Mouse (Mus musculus) lung, embryonic 14.5 days (tissue): ENCODE results near the gene 1700028P14Rik. TPM values are rescaled to one million over a fixed set of nuclear protein-coding genes. Genes with fewer than 3 reads are reported as not detected.

Experiments
- ATAC-seq: fragments of 200-750 bp; cut with Nextera tagmentation; 2 replicates; pipeline ENCODE4 v1.8.0; 2017; ENCODE audit warnings: mild to moderate bottlenecking, moderate TSS enrichment, moderate library complexity; ENCODE audit not compliant: insufficient read depth
- DNase-seq: peaks from one replicate; pipeline ENCODE4 v3.0.0-alpha.2; 2015
- H3K27ac ChIP-seq: fragments of 300-500 bp; sonication (generic); 2 replicates; pipeline ENCODE4 v1.5.1; 2014; ENCODE audit warnings: low read depth, mild to moderate bottlenecking, moderate library complexity
- H3K27me3 ChIP-seq: fragments of 300-500 bp; sonication (generic); 2 replicates; pipeline ENCODE4 v1.6.1; 2014; ENCODE audit warnings: low read length, control low read depth; ENCODE audit not compliant: insufficient read depth
- H3K36me3 ChIP-seq: fragments of 300-500 bp; sonication (generic); 2 replicates; pipeline ENCODE4 v1.6.1; 2014; ENCODE audit warnings: control low read depth; ENCODE audit not compliant: insufficient read depth
- H3K4me1 ChIP-seq: fragments of 300-500 bp; sonication (generic); 2 replicates; pipeline ENCODE4 v1.6.1; 2014; ENCODE audit warnings: antibody characterized with exemption, control low read depth; ENCODE audit not compliant: insufficient read depth
- H3K4me2 ChIP-seq: fragments of 300-500 bp; sonication (generic); 2 replicates; pipeline ENCODE4 v1.6.1; 2014; ENCODE audit warnings: mild to moderate bottlenecking
- H3K4me3 ChIP-seq: fragments of 300-500 bp; sonication (generic); 2 replicates; pipeline ENCODE4 v1.5.1; 2014; ENCODE audit warnings: low read depth, low read length
- H3K9ac ChIP-seq: fragments of 300-500 bp; sonication (generic); 2 replicates; pipeline ENCODE4 v1.6.1; 2014
- H3K9me3 ChIP-seq: fragments of 300-500 bp; sonication (generic); 2 replicates; pipeline ENCODE4 v1.6.1; 2016; ENCODE audit warnings: low read depth, low read length, control low read depth
- CTCF ChIP-seq: IDR thresholded peaks from 2 replicates; pipeline ENCODE4 v1.5.1; 2016; ENCODE audit warnings: antibody characterized with exemption, low read depth
- WGBS: fragments of 180-500 bp; shearing (Covaris S2); extraction: QIAGEN DNeasy Blood & Tissue Kit; methylation state at CpG from one replicate; pipeline ENCODE4 v1.1.7; 2014; 5-methylcytosine and 5-hydroxymethylcytosine counted together
- polyA plus RNA-seq: library from polyadenylated mRNA; unstranded; fragments of >200 nt; fragmentation: Nextera tagmentation; extraction: Ambion mirVana; gene quantifications from 2 replicates; pipeline ENCODE4 v1.2.1, GENCODE M21; 2014

1700028P14Rik gene
- not detected in 2 replicates for polyA plus RNA-seq

DNA sequence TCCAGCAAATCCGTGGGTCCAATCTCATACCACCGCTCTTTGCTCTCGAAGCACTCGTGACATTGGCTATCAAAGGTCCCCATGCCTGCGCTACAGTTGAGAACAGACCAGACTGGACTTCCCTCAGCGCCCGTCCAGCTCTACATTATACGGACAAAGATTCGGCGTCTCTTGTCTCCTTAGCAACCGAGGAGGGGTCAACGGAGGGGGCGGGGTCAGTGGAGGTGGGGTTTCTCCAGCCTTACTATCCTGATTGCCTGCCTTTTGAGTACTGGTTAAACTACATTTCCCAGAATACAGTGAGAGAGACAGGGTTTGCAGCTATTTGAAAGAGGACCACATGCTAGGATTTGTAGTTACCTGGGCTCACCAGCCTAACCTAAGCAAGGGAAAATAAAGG lies at the start of gene 1700028P14Rik:
Gene 1700028P14Rik (minus strand): TSS at position 169 of the 400 bp plus-strand sequence.
- Histone ChIP-seq H3K9me3 (no peaks in the 10 kb centered on the region), H3K9ac (no peak within 1 kb of the TSS), H3K27ac (no peak within 1 kb of the TSS), H3K4me1 (no peaks in the 10 kb centered on the region), H3K27me3 (no peaks in the 10 kb centered on the region), H3K36me3 (no peaks in the 10 kb centered on the region), H3K4me2 (peak within 1 kb of the TSS; percentile 53), H3K4me3 (peak within 1 kb of the TSS; percentile 9; the same call in 1 of the 2 replicates)
- DNase-seq = peak; percentile 71
- TF ChIP-seq CTCF = no peak
- WGBS = 6% methylated on average over 13 of the region's 13 CpGs
- ATAC-seq = peak; percentile 90

DNA sequence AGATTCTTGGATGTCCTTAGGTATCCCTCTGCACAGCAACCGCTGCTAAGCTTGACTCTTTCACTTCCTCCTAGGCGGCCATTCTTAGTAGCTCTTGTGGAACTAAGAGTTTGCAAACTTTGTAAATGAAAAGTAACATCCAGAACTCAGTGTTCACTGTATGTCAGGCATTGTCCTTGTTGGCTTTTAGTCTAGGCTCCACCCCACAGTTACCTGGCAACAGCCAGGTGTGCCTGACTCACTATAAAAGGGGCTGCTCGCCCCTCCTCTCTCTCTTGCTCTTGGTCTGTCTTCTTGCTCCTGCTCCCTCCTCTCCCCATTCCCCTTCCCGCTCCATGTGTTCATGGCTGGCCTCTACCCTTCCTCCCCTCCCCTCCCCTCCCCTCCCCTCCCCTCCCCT lies 46.5 kb upstream of the 1700028P14Rik start:
- Histone ChIP-seq H3K4me1 (no peaks in the 10 kb centered on the region), H3K4me3 (no peak overlapping the region), H3K4me2 (no peak overlapping the region), H3K27me3 (no peaks in the 10 kb centered on the region), H3K36me3 (peaks cover 63% of the 10 kb centered on the region), H3K9ac (no peak overlapping the region), H3K27ac (no peak overlapping the region), H3K9me3 (no peaks in the 10 kb centered on the region)
- DNase-seq = no peak
- 68% methylated on average over 4 of the region's 4 CpGs for WGBS
- no peak for TF ChIP-seq CTCF
- ATAC-seq = no peak

DNA sequence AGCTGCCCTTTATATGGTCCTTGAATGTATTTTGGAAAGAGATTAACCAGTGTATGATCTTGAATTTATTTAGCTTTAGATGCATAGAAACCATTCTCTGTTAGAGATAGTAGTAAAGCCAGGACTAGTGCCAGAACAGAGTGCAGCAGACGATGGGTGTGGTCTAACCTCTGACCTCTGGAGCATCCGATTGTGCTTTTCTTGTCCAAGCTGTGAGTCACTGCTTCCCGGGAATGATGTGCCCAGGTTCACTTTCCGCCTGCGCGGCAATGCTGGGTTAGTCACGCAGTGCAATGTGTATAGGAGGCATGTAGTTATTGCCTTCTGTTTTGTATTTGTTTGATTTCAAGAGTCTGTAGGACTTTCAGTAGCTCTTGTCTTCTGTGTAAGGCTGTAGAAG lies 45.8 kb upstream of the 1700028P14Rik start:
- no peak for ATAC-seq
- WGBS = 81% methylated on average over 7 of the region's 7 CpGs
- H3K27me3 ChIP-seq = no peaks in the 10 kb centered on the region

DNA sequence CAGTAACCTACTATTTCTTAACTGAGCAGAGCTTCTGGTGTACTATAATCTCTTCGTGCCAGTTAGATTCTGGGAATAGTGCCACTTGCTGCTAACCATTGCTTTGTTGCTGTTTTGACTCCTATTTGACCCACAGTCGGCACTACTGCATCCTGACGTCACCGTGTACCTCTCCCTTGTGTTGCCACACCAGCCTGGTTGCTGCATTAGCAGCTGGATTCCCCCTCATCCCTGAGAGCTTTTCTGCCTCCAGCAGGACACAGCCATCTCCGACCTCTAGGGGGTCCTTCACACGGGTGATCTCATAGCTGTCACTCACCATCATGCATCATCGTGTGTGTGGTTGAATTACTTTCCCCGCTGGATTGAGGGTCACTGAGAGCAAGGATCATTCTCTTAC lies 45.2 kb upstream of the 1700028P14Rik start:
- Histone ChIP-seq H3K9ac (no peak overlapping the region), H3K9me3 (no peaks in the 10 kb centered on the region), H3K27ac (no peak overlapping the region), H3K4me2 (no peak overlapping the region), H3K36me3 (peaks cover 63% of the 10 kb centered on the region), H3K4me1 (no peaks in the 10 kb centered on the region), H3K4me3 (no peak overlapping the region), H3K27me3 (no peaks in the 10 kb centered on the region)
- WGBS = 71% methylated on average over 8 of the region's 8 CpGs
- TF ChIP-seq CTCF = no peak; the same call in 1 of the 2 replicates
- no peak for ATAC-seq
- DNase-seq = no peak

More for the DNA sequence above, 45.8 kb upstream of the 1700028P14Rik start:
- no peaks in the 10 kb centered on the region for H3K9me3 ChIP-seq
- no peak overlapping the region for H3K27ac ChIP-seq
- H3K4me2 ChIP-seq = no peak overlapping the region
- no peak for TF ChIP-seq CTCF
- H3K4me3 ChIP-seq = no peak overlapping the region
- no peak for DNase-seq
- H3K9ac ChIP-seq = no peak overlapping the region
- no peaks in the 10 kb centered on the region for H3K4me1 ChIP-seq
- H3K36me3 ChIP-seq = peaks cover 63% of the 10 kb centered on the region

DNA sequence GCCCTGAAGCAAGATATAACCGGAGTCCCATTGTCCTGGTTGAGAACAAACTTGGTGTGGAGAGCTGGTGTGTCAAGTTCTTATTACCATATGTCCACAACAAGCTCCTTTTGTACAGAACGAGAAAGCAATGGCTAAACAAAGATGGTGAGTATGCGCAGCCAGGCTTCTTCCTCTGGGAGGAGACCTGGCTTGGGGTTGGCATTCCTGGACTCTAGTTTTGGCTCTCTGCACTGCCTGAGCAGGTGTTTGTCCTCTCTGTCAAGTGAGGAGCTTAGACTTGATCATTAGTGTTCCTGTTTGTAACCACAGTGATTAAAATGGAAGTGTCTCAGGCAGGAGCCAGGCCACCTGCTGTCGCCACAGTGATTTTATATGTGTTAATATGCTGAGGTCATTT lies 41.7 kb upstream of the 1700028P14Rik start:
- DNase-seq (peak; percentile 38), ATAC-seq (no peak)
- H3K27ac ChIP-seq = no peak overlapping the region
- no peak overlapping the region for H3K4me3 ChIP-seq
- WGBS = 58% methylated on average over 4 of the region's 4 CpGs
- H3K36me3 ChIP-seq = peaks cover 43% of the 10 kb centered on the region
- H3K9ac ChIP-seq = no peak overlapping the region
- no peaks in the 10 kb centered on the region for H3K9me3 ChIP-seq
- H3K4me1 ChIP-seq = 0 out of 2 replicates have a peak, but pooled peaks cover 4% of the 10 kb centered on the region
- TF ChIP-seq CTCF = no peak
- no peak overlapping the region for H3K4me2 ChIP-seq
- no peaks in the 10 kb centered on the region for H3K27me3 ChIP-seq

DNA sequence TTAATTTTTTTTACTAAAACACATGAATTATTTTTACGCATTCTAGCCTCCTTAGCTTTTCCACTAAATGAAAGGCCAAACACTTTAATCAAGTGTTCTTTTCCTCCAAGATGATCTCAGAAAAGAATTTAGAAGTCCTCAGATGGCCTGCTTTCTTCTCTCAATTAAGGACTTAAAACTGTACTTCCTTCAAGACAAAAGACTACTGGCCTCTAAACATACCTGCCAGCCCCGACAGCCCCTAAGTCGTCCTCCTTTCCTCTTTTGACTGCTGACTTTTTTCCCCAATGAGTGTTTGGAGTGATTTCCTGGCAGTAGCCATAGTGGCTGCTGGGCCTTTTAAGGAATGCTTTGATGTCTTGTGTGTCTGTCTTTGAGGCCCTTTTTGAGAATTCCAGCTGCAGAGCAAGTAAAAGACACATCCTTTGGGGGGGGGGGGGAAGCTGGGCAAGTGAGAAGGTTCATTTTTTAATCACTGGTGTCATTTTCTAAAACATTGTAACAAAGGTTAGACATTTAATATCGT lies 35.9 kb upstream of the 1700028P14Rik start:
- Histone ChIP-seq H3K9ac (peak overlapping the region; percentile 46), H3K36me3 (no peaks in the 10 kb centered on the region), H3K27me3 (no peaks in the 10 kb centered on the region), H3K4me2 (peak overlapping the region; percentile 73), H3K4me1 (0 out of 2 replicates have a peak, but pooled peaks cover 4% of the 10 kb centered on the region), H3K4me3 (peak overlapping the region; percentile 93), H3K9me3 (no peaks in the 10 kb centered on the region), H3K27ac (peak overlapping the region; percentile 72)
- DNase-seq (peak; percentile 74), ATAC-seq (no peak)
- TF ChIP-seq CTCF = no peak
- 12% methylated on average over 4 of the region's 4 CpGs for WGBS

DNA sequence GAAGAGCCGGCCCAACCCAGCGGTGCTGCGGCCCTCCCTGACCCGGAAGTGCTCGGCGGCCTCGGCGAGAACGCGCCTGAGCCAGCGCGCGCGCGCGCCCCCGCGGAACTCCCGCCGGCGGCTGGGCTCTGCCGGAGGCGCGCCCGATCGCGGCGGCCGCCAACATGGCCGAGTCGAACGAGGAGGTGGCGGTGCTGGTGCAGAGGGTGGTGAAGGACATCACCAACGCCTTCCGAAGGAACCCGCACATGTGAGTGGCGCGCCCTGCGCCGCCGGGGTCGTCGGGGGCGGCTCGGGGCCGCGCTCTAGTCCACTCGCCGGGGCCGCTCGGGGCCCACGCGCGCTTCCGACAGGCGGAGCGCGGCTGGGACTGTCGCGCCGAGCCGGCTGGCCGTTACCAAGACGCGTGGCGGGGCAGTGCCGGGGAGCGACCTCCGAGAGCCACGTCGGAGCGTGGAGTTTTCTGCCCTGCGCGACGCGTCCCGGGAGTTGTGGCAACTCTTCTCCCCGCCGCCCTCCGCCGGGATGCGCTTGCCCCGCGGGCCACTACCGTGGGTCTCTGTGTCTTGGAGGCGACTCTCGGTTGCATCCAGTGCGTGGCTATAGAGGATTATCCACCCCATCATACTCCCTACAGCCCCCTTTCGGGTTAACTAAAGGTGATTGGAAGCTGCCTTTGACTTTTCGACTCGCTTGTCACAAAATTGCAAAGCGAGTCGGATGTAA lies 34.8 kb upstream of the 1700028P14Rik start, which contains the start of gene Ptar1:
Gene Ptar1 (plus strand): TSS at position 134 of the 726 bp plus-strand sequence.
- Histone ChIP-seq H3K27ac (peak within 1 kb of the TSS; percentile 95), H3K36me3 (no peaks in the 10 kb centered on the region), H3K27me3 (no peaks in the 10 kb centered on the region), H3K9ac (peak within 1 kb of the TSS; percentile 93), H3K4me3 (peak within 1 kb of the TSS; percentile 93), H3K9me3 (no peaks in the 10 kb centered on the region), H3K4me2 (peak within 1 kb of the TSS; percentile 73), H3K4me1 (0 out of 2 replicates have a peak, but pooled peaks cover 4% of the 10 kb centered on the region)
- under 1% methylated on average over 71 of the region's 93 CpGs for WGBS
- no peak for TF ChIP-seq CTCF
- ATAC-seq (peak; percentile 92), DNase-seq (peak; percentile 94)
